Mouse (Mus musculus): Measurements from ENCODE around the gene Tsr1. TPM values are rescaled to one million over a fixed set of nuclear protein-coding genes. Genes with fewer than 3 reads are reported as not detected.

Tsr1 gene
- total RNA-seq, 2 experiments from 2014 or later: 19.7 to 20.2 TPM

- no peak for DNase-seq
- intact Hi-C loops (cut with DNase I): no loop called here
These were observed 59.7 kb downstream of the Tsr1 start for GRCm38 (mm10) chr11:74957600-74957999.

Small RNAs within 50 kb of the gene (microRNA-seq; reads per million reads assigned to microRNA genes)
- gene Mir6926 (ENCODE audit: borderline number of aligned reads in 2 of 2): 0 to 0.67 reads per million in 2 experiments

Other genes with a start within 250 kb of the Tsr1 start
- gene Cluh, start 248.6 kb upstream of the Tsr1 start, total RNA-seq (2021): 100 to 1,000 TPM; 221 to 229 TPM
- gene Pafah1b1, start 173.4 kb upstream of the Tsr1 start, total RNA-seq (2021): 100 to 1,000 TPM; 201 to 204 TPM
- 10 to 100 TPM; 13.0 to 13.8 TPM for gene Mettl16, start 127.2 kb upstream of the Tsr1 start, total RNA-seq (2021)
- 10 to 100 TPM; 11.4 to 11.9 TPM for gene Mnt, start 67.2 kb upstream of the Tsr1 start, total RNA-seq (2021)
- gene Sgsm2, start 1.0 kb upstream of the Tsr1 start, total RNA-seq (2021): 1 to 10 TPM; 6.1 to 6.2 TPM
- gene Smg6, start 27.8 kb downstream of the Tsr1 start, total RNA-seq (2021): 10 to 100 TPM; 18.2 to 21.0 TPM
- gene Srr, start 27.9 kb downstream of the Tsr1 start, total RNA-seq (2021): 10 to 100 TPM; 27.1 to 28.6 TPM

Data from heart, postnatal 36 days (tissue).